Mouse (Mus musculus) ES-Bruce4 (cell line): ENCODE data around the gene Rbm41.

Experiments
- CTCF ChIP-seq: IDR thresholded peaks from one replicate; pipeline ENCODE4 v1.8.1; 2011; ENCODE audit warnings: low read depth, low read length
- EP300 ChIP-seq: IDR thresholded peaks from 2 replicates; pipeline ENCODE4 v1.6.1; 2011; ENCODE audit warnings: low read depth, low read length; ENCODE audit not compliant: insufficient read depth
- POLR2A ChIP-seq: IDR thresholded peaks from one replicate; pipeline ENCODE4 v1.8.1; 2011; ENCODE audit warnings: low read length; ENCODE audit not compliant: insufficient read depth

DNA sequence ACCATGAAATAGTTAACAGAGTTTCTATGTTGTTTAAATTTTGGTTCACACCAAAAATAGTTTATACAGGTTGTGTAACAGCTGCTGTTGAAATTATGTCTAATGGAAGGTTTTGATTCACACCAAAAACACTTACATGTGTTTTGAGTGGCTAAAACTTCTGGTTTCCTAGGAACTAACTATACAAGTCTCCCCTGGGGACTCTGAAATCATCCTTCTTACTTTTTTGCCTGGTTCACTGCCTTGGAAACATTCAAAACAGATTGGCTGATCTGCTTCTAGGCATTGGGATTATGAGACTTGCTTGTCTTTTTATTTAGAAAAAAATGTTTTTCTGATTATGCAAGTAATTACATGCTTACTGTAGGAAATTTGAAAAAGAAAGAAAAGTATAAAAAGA, 115.2 kb downstream of the Rbm41 start:
- TF ChIP-seq POLR2A = no peak
- TF ChIP-seq CTCF = no peak
- no peak for TF ChIP-seq EP300
